Mouse (Mus musculus) megakaryocyte, embryonic 14.5 days (primary cell): ENCODE data around the gene Tmem14c. TPM values are rescaled to one million over a fixed set of nuclear protein-coding genes. Genes with fewer than 3 reads are reported as not detected.

ENCODE experiments used
- H3K27me3 ChIP-seq: replicated peaks from 2 replicates; pipeline ENCODE3; 2012; ENCODE audit warnings: inconsistent platforms
- H3K36me3 ChIP-seq: replicated peaks from 2 replicates; pipeline ENCODE3; 2012; ENCODE audit warnings: low read length, inconsistent platforms, mixed read lengths
- H3K4me1 ChIP-seq: 2 replicates; pipeline ENCODE4 v1.6.1; 2012; ENCODE audit warnings: inconsistent platforms
- H3K4me3 ChIP-seq: replicated peaks from 2 replicates; pipeline ENCODE3; 2012; ENCODE audit warnings: moderate library complexity, mild to moderate bottlenecking, inconsistent platforms
- H3K9me3 ChIP-seq: 2 replicates; pipeline ENCODE4 v1.6.1; 2012; ENCODE audit warnings: inconsistent platforms
- FLI1 ChIP-seq: IDR thresholded peaks from 2 replicates; pipeline ENCODE4 v1.6.1; 2012; ENCODE audit warnings: low read length, inconsistent platforms, mixed read lengths
- GATA1 ChIP-seq: IDR thresholded peaks from 3 replicates; pipeline ENCODE4 v1.6.1; 2012; ENCODE audit warnings: mixed read lengths, low read length, inconsistent platforms, borderline replicate concordance
- polyA plus RNA-seq: library from polyadenylated mRNA; stranded (reverse); fragments of >175 nt; gene quantifications from 2 replicates; pipeline ENCODE4 v1.2.3, GENCODE M21; 2012; ENCODE audit warnings: low replicate concordance; ENCODE audit not compliant: insufficient read depth

The Tmem14c gene
- polyA plus RNA-seq, 1 experiment = 191 TPM

GRCm38 (mm10) chr13:41047280-41047679 lies 31.2 kb downstream of the Tmem14c start:
- TF ChIP-seq GATA1 (no peak), FLI1 (no peak)
- Histone ChIP-seq H3K4me1 (peaks cover 5% of the 10 kb centered on the region; the same call in 1 of the 2 replicates), H3K36me3 (no peaks in the 10 kb centered on the region), H3K4me3 (no peak overlapping the region), H3K27me3 (peaks cover 15% of the 10 kb centered on the region), H3K9me3 (no peaks in the 10 kb centered on the region)

DNA sequence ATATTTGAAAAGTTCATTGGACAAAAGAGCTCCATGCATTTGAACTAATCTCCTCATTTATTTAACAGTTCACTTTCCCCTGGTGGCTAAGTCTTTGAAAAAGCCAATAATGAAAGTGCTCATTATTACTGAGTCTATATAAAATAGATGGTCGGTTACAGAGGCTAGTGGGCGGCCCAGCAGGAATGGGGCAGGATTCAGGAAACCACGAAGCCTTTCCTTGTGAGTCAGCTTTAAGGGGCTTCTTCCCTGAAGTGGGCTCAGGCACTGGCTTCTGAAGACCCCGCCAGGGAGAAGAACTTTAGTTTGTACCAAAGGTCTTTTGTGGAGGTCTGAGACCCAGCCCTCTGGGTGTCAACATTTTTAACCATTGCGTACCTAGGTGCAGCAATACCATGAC lies 35.9 kb downstream of the Tmem14c start:
- no peak overlapping the region for H3K4me3 ChIP-seq
- H3K4me1 ChIP-seq = peaks cover 5% of the 10 kb centered on the region; the same call in 1 of the 2 replicates
- TF ChIP-seq FLI1 (no peak), GATA1 (no peak)
- no peaks in the 10 kb centered on the region for H3K9me3 ChIP-seq
- H3K36me3 ChIP-seq = no peaks in the 10 kb centered on the region
- H3K27me3 ChIP-seq = peaks cover 5% of the 10 kb centered on the region

- Histone ChIP-seq H3K4me1 (no peaks in the 10 kb centered on the region), H3K4me3 (no peak overlapping the region), H3K9me3 (no peaks in the 10 kb centered on the region), H3K27me3 (no peaks in the 10 kb centered on the region), H3K36me3 (no peaks in the 10 kb centered on the region)
- TF ChIP-seq FLI1 (no peak), GATA1 (no peak)
These were observed 51.5 kb downstream of the Tmem14c start for GRCm38 (mm10) chr13:41067618-41068017.

GRCm38 (mm10) chr13:41071617-41072016 lies 55.5 kb downstream of the Tmem14c start:
- Histone ChIP-seq H3K27me3 (peaks cover 5% of the 10 kb centered on the region), H3K36me3 (no peaks in the 10 kb centered on the region)
- TF ChIP-seq GATA1 (no peak), FLI1 (no peak)

More at GRCm38 (mm10) chr13:41071617-41072016, 55.5 kb downstream of the Tmem14c start:
- Histone ChIP-seq H3K4me3 (no peak overlapping the region), H3K4me1 (no peaks in the 10 kb centered on the region; the same call in 1 of the 2 replicates), H3K9me3 (no peaks in the 10 kb centered on the region)

Other genes starting within 250 kb of the Tmem14c start
- 0.41 and 0.82 TPM in 2 replicates for gene Gcnt2, start 156.5 kb upstream of the Tmem14c start, polyA plus RNA-seq
- 12.4 and 51.1 TPM in 2 replicates for gene Pak1ip1, start 15.3 kb upstream of the Tmem14c start, polyA plus RNA-seq
- not detected in 2 replicates for gene Mak, start 63.4 kb downstream of the Tmem14c start, polyA plus RNA-seq
- gene Gcm2, start 94.7 kb downstream of the Tmem14c start, polyA plus RNA-seq = not detected in 2 replicates
- gene Sycp2l, start 98.0 kb downstream of the Tmem14c start, polyA plus RNA-seq = not detected in 2 replicates
- not detected in 2 replicates for gene Elovl2, start 204.1 kb downstream of the Tmem14c start, polyA plus RNA-seq
- 0.67 and 4.8 TPM in 2 replicates for gene Smim13, start 233.6 kb downstream of the Tmem14c start, polyA plus RNA-seq